Mouse (Mus musculus) right cerebral cortex, postnatal 10 days (tissue): ENCODE results near the gene Nup43.

Experiments used
- DNase-seq, 2 experiments: peaks; one replicate each; pipeline ENCODE4 v3.0.0; 2021; ENCODE audit warnings: low spot score in 2 of 2

Gene Nup43

GRCm38 (mm10) chr10:7686902-7687301 lies 19.6 kb downstream of the Nup43 start:
- DNase-seq = no peak

DNA sequence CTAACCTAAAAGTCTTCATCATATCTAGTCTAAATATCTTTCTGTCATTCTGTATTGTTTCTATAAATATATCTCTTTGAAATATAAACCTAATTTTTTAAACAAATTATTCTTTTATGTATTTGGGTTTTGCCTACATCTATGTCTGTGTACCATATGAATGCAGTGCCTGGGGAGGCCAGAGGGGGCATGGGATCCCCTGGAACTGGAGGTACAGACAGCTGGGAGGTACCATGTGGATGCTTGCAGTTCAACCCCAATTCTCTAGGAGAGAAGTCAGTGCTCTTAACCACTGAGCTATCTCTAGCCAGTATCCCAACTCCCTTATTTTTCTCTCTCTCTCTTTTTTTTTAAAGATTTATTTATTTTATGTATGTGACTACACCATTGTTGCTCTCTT lies 28.0 kb downstream of the Nup43 start:
- no peak for DNase-seq

- no peak for DNase-seq
Observed at GRCm38 (mm10) chr10:7700120-7700519, 32.8 kb downstream of the Nup43 start.

GRCm38 (mm10) chr10:7702586-7702985 lies 35.3 kb downstream of the Nup43 start:
- no peak for DNase-seq

GRCm38 (mm10) chr10:7710121-7710520 lies 42.8 kb downstream of the Nup43 start:
- DNase-seq = no peak

GRCm38 (mm10) chr10:7712506-7712905 lies 45.2 kb downstream of the Nup43 start:
- DNase-seq = no peak

DNA sequence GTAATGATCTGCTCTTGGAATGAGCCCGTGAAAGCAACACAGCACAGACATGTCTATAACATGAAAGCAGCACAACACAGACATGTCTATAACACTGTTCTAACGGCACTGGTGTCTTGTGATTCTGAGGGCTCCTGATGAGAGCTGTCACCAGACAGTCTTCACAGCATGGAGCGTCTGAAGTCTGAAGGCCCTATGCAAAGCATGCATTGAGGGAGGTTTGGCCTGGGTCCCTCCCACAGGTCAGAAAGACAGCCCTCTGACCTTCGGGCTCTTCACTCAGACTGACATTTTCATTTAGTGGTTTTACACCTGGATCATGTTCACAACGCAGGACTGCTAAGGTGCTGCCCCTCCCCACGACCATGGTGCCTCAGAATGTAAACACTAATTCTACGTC lies 47.8 kb downstream of the Nup43 start:
- DNase-seq = no peak

GRCm38 (mm10) chr10:7725751-7726500 lies 58.6 kb downstream of the Nup43 start, which contains the start of gene Katna1:
Gene Katna1 (plus strand): TSS chr10:7726000.
- peak; percentile 94 to 95 for DNase-seq

- DNase-seq = no peak
Observed at GRCm38 (mm10) chr10:7726501-7726812, 59.2 kb downstream of the Nup43 start.

GRCm38 (mm10) chr10:7727011-7727410 lies 59.7 kb downstream of the Nup43 start:
- DNase-seq = no peak
